Mouse (Mus musculus) c-Kit-positive CD71-negative TER-119-negative erythroid progenitor cells, embryonic 14.5 days (primary cell): ENCODE data around the gene Camsap3.
"Not testable (repeated sequence)": the region's sequence is repeated elsewhere in the genome, so short reads cannot be mapped to it uniquely, and the experiment has no call there.

Experiments used
- DNase-seq: peaks from one replicate; pipeline ENCODE4 v3.0.0-alpha.2; 2013; ENCODE audit warnings: low read depth

Camsap3 gene

GRCm38 (mm10) chr8:3586993-3587390, at the start of gene Camsap3:
Gene Camsap3 (plus strand): TSS chr8:3587293.
- no peak for DNase-seq

- no peak for DNase-seq
Observed at GRCm38 (mm10) chr8:3537666-3538065, 49.4 kb upstream of the Camsap3 start.

- no peak for DNase-seq
Observed at GRCm38 (mm10) chr8:3539146-3539545, 47.9 kb upstream of the Camsap3 start.

GRCm38 (mm10) chr8:3540076-3540475, 47.0 kb upstream of the Camsap3 start:
- no peak for DNase-seq

GRCm38 (mm10) chr8:3546511-3546910, 40.6 kb upstream of the Camsap3 start:
- no peak for DNase-seq

GRCm38 (mm10) chr8:3552240-3552639, 34.9 kb upstream of the Camsap3 start:
- no peak for DNase-seq

GRCm38 (mm10) chr8:3556114-3556513, 31.0 kb upstream of the Camsap3 start:
- DNase-seq, result no peak

- no peak for DNase-seq
Observed at GRCm38 (mm10) chr8:3567641-3568371, 19.3 kb upstream of the Camsap3 start, which contains the start of gene C330021F23Rik. Gene C330021F23Rik (plus strand): TSS chr8:3567990.

- no peak for DNase-seq
Observed at GRCm38 (mm10) chr8:3568378-3568777, 18.7 kb upstream of the Camsap3 start.

GRCm38 (mm10) chr8:3569784-3570183, 17.3 kb upstream of the Camsap3 start:
- no peak for DNase-seq

GRCm38 (mm10) chr8:3574546-3574945, 12.5 kb upstream of the Camsap3 start:
- no peak for DNase-seq

- no peak for DNase-seq
Observed at GRCm38 (mm10) chr8:3576211-3576960, 10.7 kb upstream of the Camsap3 start.

- DNase-seq, result no peak
Observed at GRCm38 (mm10) chr8:3579390-3580364, 7.4 kb upstream of the Camsap3 start.

- DNase-seq, result not testable (repeated sequence)
Observed at GRCm38 (mm10) chr8:3581961-3582360, 5.1 kb upstream of the Camsap3 start.

GRCm38 (mm10) chr8:3586452-3586851, 641 bp upstream of the Camsap3 start:
- no peak for DNase-seq

GRCm38 (mm10) chr8:3587391-3588257, 531 bp downstream of the Camsap3 start:
- DNase-seq, result peak; percentile 23

- no peak for DNase-seq
Observed at GRCm38 (mm10) chr8:3588258-3588633, 1.2 kb downstream of the Camsap3 start.

GRCm38 (mm10) chr8:3593470-3593869, 6.4 kb downstream of the Camsap3 start:
- DNase-seq, result no peak

- no peak for DNase-seq
Observed at GRCm38 (mm10) chr8:3594466-3594865, 7.4 kb downstream of the Camsap3 start.

- DNase-seq, result no peak
Observed at GRCm38 (mm10) chr8:3598054-3598453, 11.0 kb downstream of the Camsap3 start.

GRCm38 (mm10) chr8:3599219-3599618, 12.1 kb downstream of the Camsap3 start:
- DNase-seq, result no peak
